ENCODE assay signal across 18 mouse cellular contexts in the genomic region with DNA sequence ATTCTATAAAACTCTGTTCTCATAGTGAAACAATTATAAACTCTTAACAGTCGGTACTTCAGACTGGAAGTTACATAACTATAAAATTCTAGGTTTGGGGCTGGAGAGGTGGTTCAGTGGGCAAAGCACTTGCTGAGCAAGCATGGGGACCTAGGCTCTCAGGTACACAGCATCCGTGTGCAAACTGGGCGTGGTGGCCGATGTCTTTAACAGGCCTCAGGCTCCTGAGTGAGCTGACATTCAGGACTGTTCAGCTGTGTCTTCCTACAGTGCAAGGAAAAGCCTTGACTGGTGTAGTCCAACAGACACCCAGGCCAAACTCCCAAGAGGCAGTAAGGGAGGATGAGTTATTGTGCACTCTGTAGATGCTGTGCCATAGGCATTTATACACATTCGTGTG. TPM values are rescaled to one million over a fixed set of nuclear protein-coding genes. Genes with fewer than 3 reads are reported as not detected.
DNase-seq lines count a peak whose midpoint lies in the region; ATAC-seq and TF ChIP-seq lines count a peak whose summit lies in the region.
"Had no signal": no experiment of that assay in that cellular context is flagged by ENCODE, and none has a peak within 500 bp of the region (broad histone marks: within the 10 kb centered on the region; RNA-seq: fewer than 3 reads in every experiment).

No protein-coding gene starts in this region.

- H3K4me1 ChIP-seq in heart, adult 2 months (ENCODE audit: control insufficient read depth, insufficient read depth, low read length), result peaks cover 16% of the 10 kb centered on the region
- peaks cover 43% of the 10 kb centered on the region for H3K4me1 ChIP-seq in liver, embryonic 11.5 days (replicated peaks; ENCODE audit: control insufficient read depth, insufficient read depth, low read length)
- peaks cover 77% of the 10 kb centered on the region for H3K4me1 ChIP-seq in liver, embryonic 13.5 days (replicated peaks)
- H3K4me1 ChIP-seq: embryonic facial prominence, embryonic 12.5 days; midbrain, embryonic 12.5 days had no signal

- no peak overlapping the region for H3K4me3 ChIP-seq in heart, adult 2 months
- H3K4me3 ChIP-seq in liver, embryonic 11.5 days (ENCODE audit: low read depth, low read length), result no peak overlapping the region
- H3K4me3 ChIP-seq in liver, embryonic 13.5 days (replicated peaks), result no peak overlapping the region
- H3K4me3 ChIP-seq: embryonic facial prominence, embryonic 12.5 days; forebrain, embryonic 13.5 days; heart, embryonic 15.5 days; midbrain, embryonic 12.5 days had no signal

- no peak overlapping the region for H3K4me2 ChIP-seq in liver, embryonic 11.5 days
- peak overlapping the region; percentile 21; the same call in 1 of the 2 replicates for H3K4me2 ChIP-seq in liver, embryonic 13.5 days
- H3K4me2 ChIP-seq: embryonic facial prominence, embryonic 12.5 days; forebrain, embryonic 13.5 days; heart, embryonic 15.5 days; midbrain, embryonic 12.5 days had no signal

- H3K9ac ChIP-seq in heart, adult 2 months (ENCODE audit: low read depth, low read length), result peak overlapping the region; percentile 54
- H3K9ac ChIP-seq in liver, embryonic 11.5 days (ENCODE audit: low read depth, low read length), result no peak overlapping the region
- peak overlapping the region; percentile 61 for H3K9ac ChIP-seq in liver, embryonic 13.5 days
- H3K9ac ChIP-seq: embryonic facial prominence, embryonic 12.5 days; forebrain, embryonic 13.5 days; heart, embryonic 15.5 days; midbrain, embryonic 12.5 days had no signal

- no peaks in the 10 kb centered on the region for H3K79me2 ChIP-seq in heart, adult 2 months (replicated peaks; ENCODE audit: control insufficient read depth, insufficient read depth, low read length)

- no peaks in the 10 kb centered on the region for H3K9me3 ChIP-seq in liver, embryonic 11.5 days (ENCODE audit: control insufficient read depth, low read length)
- H3K9me3 ChIP-seq in liver, embryonic 13.5 days (replicated peaks), result no peaks in the 10 kb centered on the region
- H3K9me3 ChIP-seq: embryonic facial prominence, embryonic 12.5 days; forebrain, embryonic 13.5 days; heart, embryonic 15.5 days; midbrain, embryonic 12.5 days had no signal

- intact Hi-C loops in heart, adult 2 months (cut with DNase I), result no loop called here
- intact Hi-C loops in heart, postnatal 25 days (cut with DNase I), result no loop called here

- no peak for TF ChIP-seq POLR2A in heart, adult 2 months (IDR thresholded peaks at IDR 0.05; ENCODE audit: insufficient read depth, low read depth, low read length)

- ATAC-seq in liver, embryonic 11.5 days (replicated peaks; ENCODE audit: low FRiP score), result no peak
- ATAC-seq in liver, embryonic 13.5 days (ENCODE audit: low read depth), result 0 out of 2 replicates have a peak, but pooled peaks have one; percentile 6
- ATAC-seq: forebrain, embryonic 13.5 days had no signal

- no peak for DNase-seq in heart, adult 2 months
- DNase-seq in heart, postnatal 25 days (ENCODE audit: low spot score), result no peak
- DNase-seq in liver (peak; percentile 75), R1 (ENCODE audit: low read depth, low spot score) (peak; percentile 25)
- no peak for DNase-seq in liver, embryonic 11.5 days (ENCODE audit: low spot score)
- no peak for DNase-seq in liver, embryonic 13.5 days
- no peak for DNase-seq in adrenal gland, adult 8-10 months
- DNase-seq in adrenal gland, postnatal 4 days (ENCODE audit: low spot score in 2 of 2), result no peak
- DNase-seq: B cell, adult 2 months; cerebellum, postnatal 10 days; gastrocnemius, postnatal 10 days; kidney, adult 2 months; lung, postnatal 10 days; right cerebral cortex, postnatal 25 days had no signal

- peak overlapping the region; percentile 84 for H3K27ac ChIP-seq in heart, adult 2 months
- no peak overlapping the region for H3K27ac ChIP-seq in liver, embryonic 11.5 days (ENCODE audit: low read depth, low read length)
- H3K27ac ChIP-seq in liver, embryonic 13.5 days, result peak overlapping the region; percentile 99
- H3K27ac ChIP-seq: embryonic facial prominence, embryonic 12.5 days; forebrain, embryonic 13.5 days; midbrain, embryonic 12.5 days had no signal

- WGBS in heart, adult 2 months, result 80% methylated on average over 5 of the region's 5 CpGs
- 76% methylated on average over 5 of the region's 5 CpGs for WGBS in liver, embryonic 11.5 days
- WGBS in liver, embryonic 13.5 days (ENCODE audit: insufficient replicate concordance), result 71% methylated on average over 5 of the region's 5 CpGs

- H3K27me3 ChIP-seq in heart, adult 2 months (ENCODE audit: control insufficient read depth, insufficient read depth, low read length), result no peaks in the 10 kb centered on the region
- H3K27me3 ChIP-seq in liver, embryonic 11.5 days (replicated peaks; ENCODE audit: control insufficient read depth, insufficient read depth, low read length), result no peaks in the 10 kb centered on the region
- H3K27me3 ChIP-seq in liver, embryonic 13.5 days, result no peaks in the 10 kb centered on the region
- H3K27me3 ChIP-seq: embryonic facial prominence, embryonic 12.5 days; forebrain, embryonic 13.5 days; heart, embryonic 15.5 days; midbrain, embryonic 12.5 days had no signal

- no peak for TF ChIP-seq CTCF in heart, adult 2 months (IDR thresholded peaks at IDR 0.05)

- peaks cover 7% of the 10 kb centered on the region for H3K36me3 ChIP-seq in heart, adult 2 months (ENCODE audit: control insufficient read depth, insufficient read depth, low read length)
- no peaks in the 10 kb centered on the region for H3K36me3 ChIP-seq in liver, embryonic 11.5 days (ENCODE audit: control insufficient read depth, insufficient read depth, low read length)
- H3K36me3 ChIP-seq in liver, embryonic 13.5 days, result peaks cover 4% of the 10 kb centered on the region; the same call in 1 of the 2 replicates
- H3K36me3 ChIP-seq: heart, embryonic 15.5 days had no signal

- TF ChIP-seq EP300 in heart, adult 2 months (IDR thresholded peaks at IDR 0.05; ENCODE audit: insufficient read depth, low read depth, low read length), result no peak

RNA-seq across cellular contexts. Expression of gene Shld1, which starts 10.5 kb away (rescaled TPM):
- total RNA-seq in heart, adult 2 months (2021), result 10 to 100 TPM; 34.8 to 57.6 TPM
- polyA plus RNA-seq in heart, adult 2 months (2012; rRNA removed), result 37.8 and 50.5 TPM in 2 replicates
- 10 to 100 TPM; 41.5 to 55.2 TPM for total RNA-seq in heart, postnatal 25 days (2021)
- 14.1 and 14.9 TPM in 2 replicates for polyA plus RNA-seq in liver, embryonic 11.5 days (2014; fragmentation: Nextera tagmentation; extraction: Ambion mirVana)
- 11.1 and 12.1 TPM in 2 replicates for polyA plus RNA-seq in liver, embryonic 13.5 days (2015; fragmentation: Nextera tagmentation; extraction: Ambion mirVana)
- 10 to 100 TPM; 10.7 to 12.1 (median 11.9) TPM for total RNA-seq in adrenal gland, adult 8-10 months (2022)
- 10 to 100 TPM; 12.4 to 12.7 TPM for total RNA-seq in adrenal gland, postnatal 4 days (2021)

Comparison
In these comparisons a context has a peak if more than half of its experiments do, and no peak if none do; other contexts are left out.
1. DNase-seq: peak in liver (single experiment) and R1 (single experiment); none in heart, adult 2 months (0 of 2), heart, postnatal 25 days (single experiment), liver, embryonic 11.5 days (single experiment), liver, embryonic 13.5 days (single experiment), adrenal gland, adult 8-10 months (single experiment) and adrenal gland, postnatal 4 days (0 of 2).